Mouse (Mus musculus) heart, embryonic 14.5 days (tissue): ENCODE measurements around the gene Cbx1. TPM values are rescaled to one million over a fixed set of nuclear protein-coding genes. Genes with fewer than 3 reads are reported as not detected.

ENCODE experiments used
- ATAC-seq: fragments of 200-750 bp; cut with Nextera tagmentation; 2 replicates; pipeline ENCODE4 v1.8.0; 2017; ENCODE audit warnings: low read depth, moderate TSS enrichment; ENCODE audit not compliant: insufficient number of reproducible peaks, insufficient read depth, low FRiP score
- H3K27ac ChIP-seq, 2 experiments: fragments of 200-500 bp in 1 of 2; fragments of 300-500 bp in 1 of 2; sonication (generic) in 1 of 2; replicated peaks in 1 of 2; 2 replicates each; pipeline ENCODE4 v1.5.1; 2012 to 2014; ENCODE audit warnings: low read depth in 2 of 2, low read length in 2 of 2, control low read depth in 1 of 2, mild to moderate bottlenecking in 1 of 2, mixed read lengths in 1 of 2; ENCODE audit not compliant: control insufficient read depth in 1 of 2, insufficient read depth in 1 of 2
- H3K27me3 ChIP-seq: fragments of 300-500 bp; sonication (generic); 2 replicates; pipeline ENCODE4 v1.6.1; 2014; ENCODE audit warnings: mild to moderate bottlenecking, low read length, control low read depth; ENCODE audit not compliant: control insufficient read depth, insufficient read depth
- H3K36me3 ChIP-seq: fragments of 300-500 bp; sonication (generic); 2 replicates; pipeline ENCODE4 v1.6.1; 2014; ENCODE audit warnings: mild to moderate bottlenecking, control low read depth, low read length, mixed read lengths; ENCODE audit not compliant: control insufficient read depth, insufficient read depth
- H3K4me1 ChIP-seq, 2 experiments: fragments of 200-500 bp in 1 of 2; fragments of 300-500 bp in 1 of 2; sonication (generic) in 1 of 2; 2 replicates each; pipeline ENCODE4 v1.6.1; 2012 to 2014; ENCODE audit warnings: low read length in 2 of 2, control low read depth in 1 of 2, mixed read lengths in 1 of 2; ENCODE audit not compliant: control insufficient read depth in 2 of 2, insufficient read depth in 2 of 2
- H3K4me2 ChIP-seq: fragments of 300-500 bp; sonication (generic); 2 replicates; pipeline ENCODE4 v1.6.1; 2014; ENCODE audit warnings: mild to moderate bottlenecking, low read length
- H3K4me3 ChIP-seq, 2 experiments: fragments of 200-500 bp in 1 of 2; fragments of 300-500 bp in 1 of 2; sonication (generic) in 1 of 2; 2 replicates each; pipeline ENCODE4 v1.5.1; 2012 to 2014; ENCODE audit warnings: low read length in 2 of 2, mild to moderate bottlenecking in 2 of 2, control low read depth in 1 of 2, low read depth in 1 of 2, moderate library complexity in 1 of 2; ENCODE audit not compliant: control insufficient read depth in 1 of 2, insufficient read depth in 1 of 2
- H3K9ac ChIP-seq: fragments of 300-500 bp; sonication (generic); 2 replicates; pipeline ENCODE4 v1.6.1; 2014; ENCODE audit warnings: mild to moderate bottlenecking, low read length
- H3K9me3 ChIP-seq: fragments of 300-500 bp; sonication (generic); 2 replicates; pipeline ENCODE4 v1.6.1; 2016; ENCODE audit warnings: low read length, control low read depth; ENCODE audit not compliant: control insufficient read depth
- WGBS: fragments of 180-500 bp; shearing (Covaris S2); extraction: QIAGEN DNeasy Blood & Tissue Kit; methylation state at CpG from one replicate; pipeline ENCODE4 v1.1.7; 2014; 5-methylcytosine and 5-hydroxymethylcytosine counted together
- polyA plus RNA-seq: library from polyadenylated mRNA; unstranded; fragments of >200 nt; fragmentation: Nextera tagmentation; extraction: Ambion mirVana; gene quantifications from 2 replicates; pipeline ENCODE4 v1.2.1, GENCODE M21; 2014

The Cbx1 gene
- polyA plus RNA-seq, 1 experiment from 2014 or later = 44.2 TPM

- Histone ChIP-seq H3K36me3 (no peaks in the 10 kb centered on the region), H3K4me1 (no peaks in the 10 kb centered on the region), H3K4me3 (no peak overlapping the region), H3K27ac (no peak overlapping the region), H3K9ac (no peak overlapping the region), H3K27me3 (no peaks in the 10 kb centered on the region; the same call in 1 of the 2 replicates), H3K4me2 (no peak overlapping the region), H3K9me3 (no peaks in the 10 kb centered on the region)
- 98% methylated on average over 2 of the region's 2 CpGs for WGBS
- no peak for ATAC-seq
Measured at GRCm38 (mm10) chr11:96755298-96755697, 33.6 kb upstream of the Cbx1 start.

GRCm38 (mm10) chr11:96757421-96757820 lies 31.5 kb upstream of the Cbx1 start:
- no peaks in the 10 kb centered on the region for H3K4me1 ChIP-seq
- 48% methylated on average over 4 of the region's 4 CpGs for whole genome bisulfite sequencing
- H3K36me3 ChIP-seq = no peaks in the 10 kb centered on the region
- H3K9me3 ChIP-seq = no peaks in the 10 kb centered on the region
- no peak for ATAC-seq
- H3K4me2 ChIP-seq = no peak overlapping the region
- no peak overlapping the region for H3K9ac ChIP-seq
- H3K27ac ChIP-seq = no peak overlapping the region
- H3K4me3 ChIP-seq = no peak overlapping the region
- H3K27me3 ChIP-seq = no peaks in the 10 kb centered on the region

- H3K4me1 ChIP-seq = no peaks in the 10 kb centered on the region
- no peak overlapping the region for H3K27ac ChIP-seq
- no peak for ATAC-seq
- no peaks in the 10 kb centered on the region for H3K9me3 ChIP-seq
- no peak overlapping the region for H3K9ac ChIP-seq
- no peak overlapping the region for H3K4me2 ChIP-seq
- no peak overlapping the region for H3K4me3 ChIP-seq
- WGBS = 55% methylated on average over 5 of the region's 5 CpGs
- no peaks in the 10 kb centered on the region for H3K36me3 ChIP-seq
- no peaks in the 10 kb centered on the region for H3K27me3 ChIP-seq
Measured at GRCm38 (mm10) chr11:96758402-96758801, 30.5 kb upstream of the Cbx1 start.

GRCm38 (mm10) chr11:96760042-96760441 lies 28.9 kb upstream of the Cbx1 start:
- Histone ChIP-seq H3K36me3 (no peaks in the 10 kb centered on the region), H3K9me3 (no peaks in the 10 kb centered on the region), H3K27me3 (no peaks in the 10 kb centered on the region), H3K9ac (no peak overlapping the region), H3K27ac (no peak overlapping the region), H3K4me1 (no peaks in the 10 kb centered on the region; a peak in 1 of 4 replicates), H3K4me3 (no peak overlapping the region), H3K4me2 (no peak overlapping the region)
- no peak for ATAC-seq
- 39% methylated on average over 3 of the region's 3 CpGs for WGBS

DNA sequence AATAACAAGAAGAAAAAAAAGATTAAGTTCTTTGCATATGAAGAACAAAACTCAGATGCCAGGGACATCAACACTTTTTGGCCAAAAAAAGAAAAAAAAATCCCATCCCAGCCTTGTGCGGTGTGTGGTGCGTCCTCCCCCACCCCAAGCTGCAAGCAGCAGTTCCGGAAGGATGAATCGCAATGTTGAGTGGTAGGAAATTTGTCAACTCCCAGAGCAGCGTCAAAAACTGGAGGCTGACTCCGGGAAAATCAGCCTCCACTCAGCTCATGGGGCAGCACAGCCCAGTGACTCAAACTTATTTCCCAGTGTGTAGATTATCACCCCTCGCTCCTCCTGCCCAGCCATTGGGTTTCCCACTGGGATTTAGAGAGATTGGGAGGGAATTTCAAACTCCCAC lies 26.9 kb upstream of the Cbx1 start:
- H3K36me3 ChIP-seq = no peaks in the 10 kb centered on the region
- no peaks in the 10 kb centered on the region for H3K9me3 ChIP-seq
- WGBS = 55% methylated on average over 7 of the region's 7 CpGs
- no peak overlapping the region for H3K9ac ChIP-seq
- H3K4me2 ChIP-seq = no peak overlapping the region
- H3K27ac ChIP-seq = no peak overlapping the region
- no peak for ATAC-seq
- H3K27me3 ChIP-seq = no peaks in the 10 kb centered on the region
- H3K4me1 ChIP-seq = peaks cover 0 to 2% of the 10 kb centered on the region in 2 experiments; a peak in 2 of 4 replicates
- no peak overlapping the region for H3K4me3 ChIP-seq

GRCm38 (mm10) chr11:96762742-96763470 lies 26.0 kb upstream of the Cbx1 start:
- Histone ChIP-seq H3K4me1 (peaks cover 0 to 2% of the 10 kb centered on the region in 2 experiments; a peak in 2 of 4 replicates), H3K27ac (no peak overlapping the region), H3K36me3 (0 out of 2 replicates have a peak, but pooled peaks cover 4% of the 10 kb centered on the region), H3K27me3 (no peaks in the 10 kb centered on the region), H3K4me2 (no peak overlapping the region), H3K9ac (no peak overlapping the region), H3K4me3 (no peak overlapping the region), H3K9me3 (no peaks in the 10 kb centered on the region)
- WGBS = 65% methylated on average over 15 of the region's 15 CpGs
- no peak for ATAC-seq

DNA sequence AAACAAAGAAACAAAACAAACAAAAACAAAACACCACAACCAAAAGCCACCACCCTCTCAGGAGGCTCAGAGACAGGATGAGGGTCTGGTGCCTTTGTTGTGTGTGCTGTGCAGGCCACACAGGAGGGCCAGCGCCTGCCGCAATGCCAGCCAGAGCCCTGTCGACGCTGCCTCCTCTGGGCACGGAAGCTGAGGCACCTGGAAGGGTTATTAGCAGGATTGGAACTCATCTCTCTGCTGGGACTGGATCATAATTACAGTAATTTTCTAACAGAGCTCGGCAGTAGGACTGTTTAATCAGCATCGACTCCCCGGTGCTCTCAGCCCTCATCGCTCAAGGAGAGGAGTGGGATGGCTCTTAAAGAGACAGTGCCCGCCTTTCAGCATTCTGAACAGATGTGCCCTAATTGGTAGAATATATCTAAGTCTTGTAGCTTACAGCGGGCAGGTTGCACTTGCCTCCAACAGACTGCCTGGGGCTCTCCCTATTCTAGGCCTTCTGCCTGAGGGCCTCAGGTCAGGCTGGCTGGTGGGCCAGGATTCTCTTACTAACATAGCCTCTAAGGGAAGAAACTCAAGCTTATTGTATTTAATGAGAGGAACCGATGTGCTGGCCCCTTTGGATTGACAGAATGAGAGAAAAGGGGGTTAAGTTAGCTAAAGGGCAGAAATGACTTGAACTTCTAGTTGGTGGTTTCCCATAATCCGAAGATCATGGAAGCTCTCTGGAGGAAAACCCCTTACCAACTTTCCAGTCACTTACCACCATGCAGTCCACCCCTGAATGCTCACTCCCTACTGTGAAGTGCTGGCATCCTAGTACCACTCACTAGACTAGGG lies 24.2 kb upstream of the Cbx1 start:
- Histone ChIP-seq H3K9ac (no peak overlapping the region), H3K4me1 (peaks cover 0 to 2% of the 10 kb centered on the region in 2 experiments; a peak in 2 of 4 replicates), H3K9me3 (no peaks in the 10 kb centered on the region), H3K4me3 (no peak overlapping the region), H3K27ac (peak overlapping the region in 1 of 2 experiments; percentile 42; a peak in 2 of 4 replicates), H3K4me2 (no peak overlapping the region), H3K27me3 (no peaks in the 10 kb centered on the region), H3K36me3 (peaks cover 20% of the 10 kb centered on the region)
- no peak for ATAC-seq
- WGBS = 46% methylated on average over 13 of the region's 13 CpGs
